Mouse (Mus musculus) olfactory bulb, adult 2 months (tissue): ENCODE measurements around the gene Grtp1.

ENCODE experiments used
- CTCF ChIP-seq: fragments of 200-500 bp; IDR thresholded peaks from 2 replicates; pipeline ENCODE4 v1.5.1; 2012; ENCODE audit warnings: low read depth, mild to moderate bottlenecking, low read length, moderate library complexity; ENCODE audit not compliant: insufficient read depth
- POLR2A ChIP-seq: fragments of 200-500 bp; IDR thresholded peaks from 2 replicates; pipeline ENCODE4 v1.6.1; 2012; ENCODE audit warnings: mild to moderate bottlenecking, low read depth, low read length, moderate library complexity; ENCODE audit not compliant: insufficient read depth

- TF ChIP-seq POLR2A (no peak), CTCF (no peak)
Measured at GRCm38 (mm10) chr8:13190235-13190634, 10.2 kb downstream of the Grtp1 start.
